Mouse (Mus musculus) c-Kit-positive CD71-positive TER-119-positive erythroid progenitor cells, embryonic 14.5 days (primary cell): ENCODE data around the gene Tedc2.

Source experiments
- DNase-seq: peaks from one replicate; pipeline ENCODE4 v3.0.0-alpha.2; 2013; ENCODE audit warnings: low spot score

The Tedc2 gene

GRCm38 (mm10) chr17:24220435-24221411 lies at the start of gene Tedc2:
TSS of gene Tedc2 (minus strand) at chr17:24220851.
- peak; percentile 91 for DNase-seq

DNA sequence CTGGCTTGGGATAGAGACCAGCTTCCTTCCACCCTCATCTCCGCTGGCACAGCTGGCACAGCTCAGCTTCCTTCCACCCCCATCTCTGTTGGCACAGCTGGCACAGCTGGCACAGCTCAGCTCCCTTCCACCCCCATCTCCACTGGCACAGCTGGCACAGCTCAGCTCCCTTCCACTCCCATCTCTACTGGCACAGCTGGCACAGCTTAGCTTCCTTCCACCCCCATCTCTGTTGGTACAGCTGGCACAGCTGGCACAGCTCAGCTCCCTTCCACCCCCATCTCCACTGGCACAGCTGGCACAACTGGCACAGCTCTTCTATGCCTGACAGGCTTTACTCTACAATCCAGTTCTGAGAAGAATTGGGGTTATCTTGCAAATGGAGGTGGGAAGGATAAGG lies 46.5 kb upstream of the Tedc2 start:
- no peak for DNase-seq

- DNase-seq = no peak
These were observed 44.1 kb upstream of the Tedc2 start for GRCm38 (mm10) chr17:24264766-24265165.

DNA sequence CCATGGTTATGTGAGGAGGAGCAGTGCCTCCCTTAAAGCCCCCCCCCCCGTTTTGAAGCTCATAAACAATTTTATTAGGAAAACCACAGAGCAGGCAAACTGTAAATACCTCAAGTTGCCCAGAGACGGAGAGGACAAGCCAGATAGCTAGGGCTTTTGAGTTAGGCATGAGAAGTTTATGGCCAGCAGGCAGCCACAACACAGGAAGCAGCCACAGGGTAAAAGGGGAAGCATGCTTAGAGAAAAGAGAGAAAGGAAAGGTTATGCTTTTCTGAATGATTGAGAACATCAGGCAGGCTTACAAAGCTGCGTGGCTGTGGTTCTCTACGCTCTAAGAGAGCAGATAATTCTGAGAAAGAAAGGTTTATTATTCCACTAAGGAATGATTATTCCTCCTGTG lies 39.9 kb upstream of the Tedc2 start:
- no peak for DNase-seq

DNA sequence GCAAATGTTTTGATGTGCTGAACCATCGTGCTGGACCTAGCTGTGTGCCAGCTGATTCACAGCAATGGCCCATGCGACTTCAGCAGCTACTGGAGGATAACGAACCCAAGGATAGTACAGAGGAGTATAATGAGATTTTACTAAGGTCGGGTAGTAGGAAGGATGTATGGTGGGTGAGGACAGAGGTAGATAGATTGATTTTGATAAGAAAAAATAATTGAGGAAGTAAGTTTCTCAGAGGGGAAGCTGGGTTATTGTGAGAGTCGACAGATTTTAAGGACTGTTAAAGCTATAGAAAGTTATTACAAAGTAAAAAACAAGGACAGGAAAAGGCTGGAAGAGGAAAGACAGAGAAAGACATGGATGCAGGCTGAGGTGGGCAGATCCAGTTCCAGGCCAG lies 39.1 kb upstream of the Tedc2 start:
- no peak for DNase-seq

DNA sequence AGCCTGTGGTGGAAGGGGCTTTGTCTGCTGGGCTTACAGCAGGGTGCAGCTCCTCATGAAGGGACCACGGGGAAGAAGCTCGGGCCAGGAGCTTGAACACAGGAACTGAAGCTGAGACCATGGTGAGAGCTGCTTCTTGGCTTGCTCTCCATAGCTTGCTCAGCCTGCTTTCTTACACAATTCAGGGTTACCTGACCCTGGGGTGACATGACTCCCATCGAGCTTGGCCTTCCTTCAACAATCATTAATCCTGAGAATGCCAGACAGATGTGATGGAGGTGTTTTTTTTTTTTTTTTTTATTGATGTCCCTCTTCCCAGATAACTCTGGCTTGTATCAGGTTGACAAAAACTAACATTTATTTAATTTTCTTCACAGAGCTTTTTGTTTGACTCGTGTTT lies 38.3 kb upstream of the Tedc2 start:
- DNase-seq = no peak

GRCm38 (mm10) chr17:24252329-24252728 lies 31.7 kb upstream of the Tedc2 start:
- no peak for DNase-seq

DNA sequence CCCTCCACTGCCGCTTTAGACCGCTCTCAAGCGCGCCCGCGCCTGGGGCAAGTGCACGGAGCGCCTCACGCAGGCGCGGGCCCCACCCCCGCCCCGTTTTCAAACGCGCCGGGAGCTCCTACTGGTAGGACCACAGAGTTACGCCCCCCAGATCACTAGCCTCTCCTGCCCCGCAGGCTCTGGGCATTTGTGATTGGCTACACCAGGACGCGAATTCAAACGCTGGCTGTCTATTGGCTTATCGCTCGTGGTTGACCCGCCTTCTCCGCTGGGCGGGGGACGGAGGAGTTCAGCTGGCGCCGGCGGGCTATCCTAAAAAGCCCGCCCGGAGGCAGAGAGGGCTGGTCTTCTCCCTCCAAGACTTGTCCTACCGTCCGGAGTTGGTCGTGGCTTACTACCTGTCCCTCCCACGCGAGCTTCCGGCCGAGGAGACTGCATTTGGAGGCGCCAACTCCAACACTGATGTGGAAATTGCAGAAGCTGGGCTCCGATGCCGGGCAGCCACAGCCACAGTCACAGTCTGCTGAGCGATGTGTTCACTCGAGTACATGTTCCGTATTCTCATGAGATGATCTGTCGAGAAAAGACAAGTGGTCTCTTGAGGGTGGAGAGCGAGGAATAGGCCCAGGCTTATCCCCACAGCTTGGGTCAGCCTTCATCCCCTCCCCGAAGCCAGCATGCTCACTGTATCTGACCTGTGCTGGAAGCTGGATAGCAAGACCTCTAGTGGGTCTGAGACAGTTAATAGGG lies 30.8 kb upstream of the Tedc2 start, which contains the start of gene Ccnf:
Ccnf (minus strand) TSS at position 165 of the 750 bp plus-strand sequence.
- DNase-seq = peak; percentile 98

- DNase-seq = no peak
These were observed 30.3 kb upstream of the Tedc2 start for GRCm38 (mm10) chr17:24250988-24251319.

GRCm38 (mm10) chr17:24248641-24249040 lies 28.0 kb upstream of the Tedc2 start:
- no peak for DNase-seq

GRCm38 (mm10) chr17:24244061-24244460 lies 23.4 kb upstream of the Tedc2 start:
- no peak for DNase-seq

GRCm38 (mm10) chr17:24243311-24243969 lies 22.8 kb upstream of the Tedc2 start:
- peak; percentile 65 for DNase-seq

DNA sequence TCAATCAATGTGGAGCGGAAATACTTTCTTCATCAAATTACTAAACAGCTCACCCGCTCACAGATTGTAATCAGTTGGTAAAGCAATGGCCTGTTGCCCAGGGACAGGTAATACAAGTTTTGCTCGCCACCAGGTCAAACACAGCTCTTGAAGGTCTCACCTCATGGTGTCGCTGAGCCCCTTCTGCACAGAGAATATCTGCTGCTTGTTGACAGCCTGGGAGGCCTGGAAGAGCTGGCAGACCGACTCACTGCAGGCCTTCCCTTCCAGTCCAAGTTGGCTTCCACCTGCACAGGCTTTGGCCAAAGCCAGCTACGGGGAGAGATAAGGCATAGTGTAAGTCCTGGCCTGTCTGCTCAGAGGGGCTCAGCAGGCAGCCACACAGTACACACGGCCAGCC lies 16.3 kb upstream of the Tedc2 start:
- DNase-seq = no peak

- no peak for DNase-seq
These were observed 15.8 kb upstream of the Tedc2 start for GRCm38 (mm10) chr17:24236479-24236878.

DNA sequence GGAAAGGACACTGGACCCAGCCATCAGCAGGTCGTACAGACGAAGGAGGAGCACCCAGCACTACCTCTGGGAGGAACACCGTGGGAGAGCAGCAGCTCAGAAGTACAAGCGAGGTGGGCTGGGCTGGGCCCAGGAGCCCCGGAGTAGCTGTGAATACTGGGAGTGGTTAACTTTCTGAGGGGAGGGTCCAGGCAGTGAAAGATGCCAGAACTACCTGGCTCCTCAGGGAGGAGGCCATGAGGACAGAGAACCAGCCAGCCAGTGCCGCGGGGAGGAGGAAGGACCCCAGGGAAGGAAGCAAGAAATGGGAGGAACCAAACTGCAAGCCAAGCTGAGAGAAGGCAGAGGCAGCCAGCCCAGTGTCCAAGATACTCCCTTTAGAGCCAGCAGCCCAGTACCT lies 7.3 kb upstream of the Tedc2 start:
- DNase-seq = no peak

GRCm38 (mm10) chr17:24226721-24227120 lies 6.1 kb upstream of the Tedc2 start:
- no peak for DNase-seq

- peak; percentile 86 for DNase-seq
These were observed 5.2 kb upstream of the Tedc2 start for GRCm38 (mm10) chr17:24225851-24226250.

DNA sequence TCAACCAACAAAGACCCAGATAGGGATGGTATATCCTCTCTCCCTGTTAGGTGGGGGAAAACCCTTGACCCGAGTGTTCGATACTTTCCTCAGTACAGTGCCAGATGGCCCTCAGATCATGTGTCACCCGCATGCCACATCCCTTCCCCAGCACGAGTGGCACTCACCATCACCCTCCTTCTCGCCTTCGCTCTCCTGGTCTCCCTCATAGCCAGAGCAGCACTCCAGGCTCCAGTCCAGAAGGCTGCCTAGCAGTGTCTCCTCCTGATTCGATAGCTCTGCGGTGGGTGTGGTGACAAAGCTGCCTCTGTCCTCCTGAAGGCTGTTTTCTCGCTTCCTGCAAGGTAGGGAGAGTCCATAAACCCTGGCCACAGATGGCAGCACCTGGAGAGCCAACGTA lies 4.1 kb upstream of the Tedc2 start:
- no peak for DNase-seq

DNA sequence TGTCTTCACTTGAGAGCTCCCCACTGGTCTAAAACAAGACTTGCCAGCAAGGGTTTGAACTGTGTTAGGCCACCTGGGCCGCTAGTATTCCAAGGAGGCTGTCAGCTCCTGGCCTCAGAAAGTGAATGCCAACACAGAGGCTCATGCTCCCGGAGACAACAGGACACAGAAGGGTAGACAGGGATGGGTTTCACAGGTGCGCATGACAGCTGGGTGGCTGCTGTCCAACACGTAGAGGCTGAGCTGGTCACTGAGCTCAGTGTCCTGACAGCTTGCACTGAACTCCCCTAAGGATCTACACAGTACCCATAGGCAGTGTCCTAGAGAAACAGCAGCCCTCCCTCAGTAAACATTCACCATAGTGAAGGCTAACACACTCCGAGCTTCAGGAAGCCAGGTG lies 2.9 kb upstream of the Tedc2 start:
- no peak for DNase-seq

DNA sequence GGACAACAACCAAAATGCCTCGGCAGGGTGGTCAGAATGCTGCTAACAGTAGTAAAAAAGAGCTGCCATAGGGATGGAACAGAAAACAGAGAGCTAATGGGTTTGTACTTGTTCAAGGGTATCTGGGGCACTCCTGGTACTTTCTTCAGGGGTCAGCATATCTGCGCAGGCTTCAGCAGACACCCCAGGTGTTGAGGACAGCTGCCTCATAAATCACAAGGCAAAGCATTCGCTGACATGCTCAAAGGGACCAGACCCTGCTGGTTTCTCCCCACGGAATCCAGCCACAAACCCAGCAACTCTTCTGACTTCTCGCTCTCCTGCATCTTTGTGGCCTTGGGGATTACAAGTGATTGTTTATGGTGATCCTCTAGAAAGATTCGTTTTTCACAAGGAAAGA lies 2.0 kb upstream of the Tedc2 start:
- no peak for DNase-seq

GRCm38 (mm10) chr17:24216836-24217235 lies 3.8 kb downstream of the Tedc2 start:
- no peak for DNase-seq

DNA sequence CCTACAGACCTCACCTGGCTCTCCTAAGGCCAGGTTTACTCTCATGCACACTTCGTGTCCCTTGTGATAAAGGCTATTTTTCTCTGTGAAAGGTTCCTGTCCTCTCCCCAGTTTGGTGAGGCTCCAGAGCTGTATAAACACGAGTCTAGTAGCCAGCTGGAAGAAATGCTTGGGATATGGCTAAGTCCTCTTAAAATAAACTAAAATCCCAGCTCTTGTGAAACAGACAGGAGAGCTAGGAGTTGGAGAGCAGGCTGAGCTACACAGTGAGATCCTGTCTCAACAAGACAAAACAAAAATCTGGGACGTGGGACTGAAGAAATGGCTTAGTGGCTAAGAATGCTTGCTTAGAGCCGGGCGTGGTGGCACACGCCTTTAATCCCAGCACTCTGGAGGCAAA lies 7.5 kb downstream of the Tedc2 start:
- DNase-seq = no peak
